Mouse (Mus musculus) erythroblast, adult 5-6 weeks (primary cell): ENCODE measurements around the gene Fam57b. TPM values are rescaled to one million over a fixed set of nuclear protein-coding genes. Genes with fewer than 3 reads are reported as not detected.

ENCODE experiments used
- ATAC-seq: replicated peaks from 2 replicates; pipeline ENCODE4 v1.8.0; 2016; ENCODE audit warnings: moderate number of reproducible peaks, mild to moderate bottlenecking, moderate TSS enrichment, inconsistent platforms; ENCODE audit not compliant: poor library complexity, low FRiP score, severe bottlenecking
- total RNA-seq, 2 experiments: library from RNA; stranded (forward) in 1 of 2; stranded (reverse) in 1 of 2; fragments of 150-400 nt in 1 of 2; fragments of 200-764, 138-1000 nt in 1 of 2; gene quantifications; 2 replicates each; pipeline versions ENCODE4 v1.2.3 to v1.2.4; 2015 to 2017; ENCODE audit warnings: low replicate concordance in 2 of 2

Gene Fam57b
- total RNA-seq (2015; ENCODE audit: low replicate concordance) (not detected in 2 replicates), total RNA-seq (2017; ENCODE audit: low replicate concordance) (not detected in 2 replicates)

- ATAC-seq: no peak
Measured at GRCm38 (mm10) chr7:126797411-126798126, at the start of gene Fam57b. Fam57b (plus strand) TSS chr7:126797668.

- no peak for ATAC-seq
Measured at GRCm38 (mm10) chr7:126748824-126749223, 48.6 kb upstream of the Fam57b start.

- no peak for ATAC-seq
Measured at GRCm38 (mm10) chr7:126749582-126750343, 47.7 kb upstream of the Fam57b start.

DNA sequence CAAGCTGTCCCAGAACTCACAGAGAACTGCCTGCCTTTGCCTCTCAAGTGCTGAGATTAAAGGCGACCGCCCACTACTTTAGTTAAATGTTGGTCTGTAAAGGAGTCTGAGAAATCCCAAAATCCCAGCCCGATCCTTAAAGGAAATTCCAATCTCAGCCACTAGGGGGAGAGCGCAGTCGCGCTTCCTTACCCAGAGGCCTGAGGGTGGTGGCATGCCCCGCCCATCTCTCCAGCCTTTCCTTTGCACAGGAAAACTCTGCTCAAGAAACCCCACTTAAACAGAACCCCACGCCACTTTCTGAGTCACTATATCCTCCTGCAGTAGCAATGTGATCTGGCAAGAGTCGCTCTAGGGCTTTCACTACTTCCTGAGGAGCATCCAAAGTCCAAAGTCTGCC is 42.6 kb upstream of the Fam57b start:
- ATAC-seq: peak; percentile 77

GRCm38 (mm10) chr7:126758539-126758938 is 38.9 kb upstream of the Fam57b start:
- no peak for ATAC-seq

- peak; percentile 79 for ATAC-seq
Measured at GRCm38 (mm10) chr7:126759050-126759671, 38.3 kb upstream of the Fam57b start, which contains the start of gene Mapk3. Mapk3 (plus strand) TSS chr7:126759601.

DNA sequence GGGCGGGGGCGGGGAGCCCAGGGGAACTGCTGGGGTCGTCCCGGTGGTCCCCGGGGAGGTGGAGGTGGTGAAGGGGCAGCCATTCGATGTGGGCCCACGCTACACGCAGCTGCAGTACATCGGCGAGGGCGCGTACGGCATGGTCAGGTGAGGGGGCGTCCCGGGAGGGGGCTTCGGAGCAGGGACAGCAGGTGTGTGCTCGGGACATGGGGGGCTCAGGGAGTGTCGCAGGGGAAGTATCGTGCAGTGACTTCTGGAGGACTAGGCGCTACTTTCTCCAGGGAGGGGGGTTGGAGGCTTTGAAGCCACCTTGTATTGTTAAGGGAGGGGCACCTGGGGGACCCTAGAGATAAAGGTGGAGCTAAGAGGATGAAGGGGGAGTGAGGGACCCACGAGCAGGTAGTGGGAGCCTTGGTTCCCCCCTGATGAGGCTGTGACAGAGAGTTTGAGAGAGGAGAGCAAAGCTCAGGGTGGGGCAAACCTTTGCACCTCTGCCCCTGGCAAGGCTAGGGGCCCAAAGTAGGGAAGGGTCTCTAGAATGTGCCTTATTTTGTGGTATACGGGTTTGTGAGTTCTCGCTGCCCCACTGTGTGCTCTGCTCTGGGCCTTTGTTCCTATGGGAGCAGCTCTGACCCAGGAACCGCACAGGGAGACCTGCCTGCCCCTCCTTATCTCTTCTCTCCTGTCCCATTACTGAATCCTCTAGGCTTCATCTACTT is 37.6 kb upstream of the Fam57b start:
- peak; percentile 45 for ATAC-seq

DNA sequence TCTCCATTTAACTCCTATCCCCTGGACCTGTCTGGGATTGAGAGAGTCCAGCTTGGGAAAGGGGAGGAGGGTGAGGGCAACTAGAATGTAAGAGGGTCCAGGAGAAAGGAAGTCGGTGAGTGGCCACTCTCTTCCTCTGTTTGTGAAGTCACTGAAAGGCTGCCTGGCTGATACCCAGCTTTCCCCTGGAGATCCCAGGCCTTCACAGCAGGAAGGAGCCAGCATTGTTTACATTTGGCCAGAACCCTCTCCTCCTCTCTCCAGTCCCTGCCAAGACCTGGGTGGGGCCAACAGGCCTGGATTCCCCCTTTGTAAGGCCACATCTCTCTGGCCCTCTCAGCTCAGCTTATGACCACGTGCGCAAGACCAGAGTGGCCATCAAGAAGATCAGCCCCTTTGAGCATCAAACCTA is 37.1 kb upstream of the Fam57b start:
- ATAC-seq: no peak

- no peak for ATAC-seq
Measured at GRCm38 (mm10) chr7:126760956-126761355, 36.5 kb upstream of the Fam57b start.

GRCm38 (mm10) chr7:126761529-126762067 is 35.9 kb upstream of the Fam57b start:
- no peak for ATAC-seq

DNA sequence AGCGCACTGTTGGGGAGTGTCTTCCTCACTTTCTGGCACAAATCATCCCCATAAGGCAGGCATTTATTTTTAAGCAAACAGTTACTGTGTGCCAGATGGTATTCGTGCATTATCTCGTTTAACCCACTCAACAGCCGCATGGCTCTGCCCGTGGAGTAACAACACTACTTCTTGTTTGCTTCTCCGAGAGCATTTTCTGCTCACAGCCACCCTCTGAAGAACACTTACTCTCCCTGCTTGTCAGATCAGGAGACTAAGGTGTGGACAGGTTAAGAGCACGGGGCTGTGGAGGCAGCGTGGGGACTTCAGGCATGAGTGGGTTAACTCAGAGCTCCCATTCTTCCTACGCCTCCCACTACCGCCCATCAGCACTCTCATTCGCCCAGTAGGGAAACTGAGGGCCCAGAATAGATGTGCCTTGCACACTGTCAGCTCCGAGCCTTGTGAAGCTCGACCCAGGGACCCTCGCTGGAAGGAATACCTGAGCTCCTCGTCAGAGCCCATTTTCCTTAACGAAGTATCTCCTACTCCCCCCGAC is 34.9 kb upstream of the Fam57b start:
- ATAC-seq: no peak

DNA sequence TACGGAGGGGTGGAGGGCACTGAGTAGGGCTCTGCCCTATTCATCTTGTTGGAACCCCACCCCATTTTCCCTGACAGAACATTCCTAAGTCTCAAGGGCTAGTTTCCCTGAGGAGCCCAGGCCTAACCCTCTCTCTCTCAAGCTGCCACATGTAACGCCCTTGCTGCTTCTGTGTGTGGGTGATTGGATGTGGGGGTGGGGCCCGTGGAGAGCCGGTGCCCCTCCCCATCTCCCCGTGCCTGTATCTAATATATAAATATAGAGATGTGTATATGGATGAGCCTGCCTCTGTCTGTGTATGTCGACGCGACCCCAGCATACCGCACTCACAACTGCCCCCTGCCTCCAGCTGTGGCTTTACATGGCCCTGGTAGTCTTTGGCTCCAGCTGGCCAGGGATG is 31.9 kb upstream of the Fam57b start:
- 0 out of 2 replicates have a peak, but pooled peaks have one; percentile 17 for ATAC-seq

- ATAC-seq: peak; percentile 83
Measured at GRCm38 (mm10) chr7:126766201-126766600, 31.3 kb upstream of the Fam57b start, which contains the start of gene Gdpd3. Gdpd3 (plus strand) TSS chr7:126766334.

DNA sequence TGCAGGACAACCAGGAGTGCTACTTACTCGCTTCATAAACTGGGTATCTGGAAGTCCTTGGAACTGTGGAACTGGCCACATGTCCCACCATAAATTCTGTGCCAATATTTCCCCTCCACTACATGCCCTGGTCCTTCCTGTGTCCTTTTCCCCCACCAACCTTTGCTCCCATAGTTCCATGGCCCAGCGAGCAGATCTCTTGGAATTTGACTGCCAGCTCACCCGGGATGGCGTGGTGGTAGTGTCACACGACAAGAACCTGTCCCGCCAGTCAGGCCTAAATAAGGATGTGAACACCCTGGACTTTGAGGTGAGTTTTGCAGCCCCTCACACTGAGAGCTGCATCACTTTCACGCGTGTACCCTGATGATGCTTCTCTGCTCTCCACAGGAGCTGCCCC is 30.5 kb upstream of the Fam57b start:
- no peak for ATAC-seq

- no peak for ATAC-seq
Measured at GRCm38 (mm10) chr7:126770784-126771183, 26.7 kb upstream of the Fam57b start.

DNA sequence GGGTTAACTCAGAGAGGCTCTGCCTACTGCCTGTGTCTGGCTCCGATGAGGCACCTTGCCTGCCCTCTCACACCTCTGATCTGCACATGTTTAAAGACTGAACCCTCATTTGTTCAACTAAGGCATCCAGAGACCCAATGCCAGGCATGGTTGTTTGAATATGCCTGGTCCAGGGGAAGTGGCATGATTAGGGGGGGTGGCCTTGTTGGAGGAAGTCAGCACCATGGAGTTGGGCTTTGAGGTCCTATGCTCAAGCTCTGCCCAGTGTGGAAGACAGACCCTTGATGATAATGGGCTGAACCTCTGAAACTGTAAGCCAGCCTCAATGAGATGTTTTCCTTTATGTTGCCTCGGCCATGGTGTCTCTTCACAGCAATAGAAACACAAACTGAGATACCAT is 24.1 kb upstream of the Fam57b start:
- no peak for ATAC-seq

- ATAC-seq: no peak
Measured at GRCm38 (mm10) chr7:126774463-126774862, 23.0 kb upstream of the Fam57b start.

GRCm38 (mm10) chr7:126775185-126775977 is 22.1 kb upstream of the Fam57b start:
- ATAC-seq: no peak

DNA sequence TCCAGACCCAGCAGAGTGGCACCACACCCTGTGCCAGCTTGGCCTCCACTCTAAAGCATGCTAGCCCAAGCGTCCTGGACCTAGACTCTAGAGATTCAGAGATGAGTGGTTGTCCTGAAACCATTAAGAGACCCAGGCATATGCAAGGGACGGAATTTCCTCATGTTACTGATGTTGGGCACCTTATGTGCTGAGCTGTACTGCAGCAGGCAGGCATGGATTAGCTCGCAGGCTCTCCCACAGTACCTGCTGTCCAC is 21.6 kb upstream of the Fam57b start:
- ATAC-seq: no peak
